In genomic region chr15:36394914-36395671, GRCm38 (mm10) we compare ENCODE assay signal across 19 mouse cellular contexts.
A peak's percentile ranks its signal among the peaks of the same experiment; 100 is the strongest.
DNase-seq lines count a peak whose midpoint lies in the region; ATAC-seq and TF ChIP-seq lines count a peak whose summit lies in the region.
"Had no signal": no experiment of that assay in that cellular context is flagged by ENCODE, and none has a peak within 500 bp of the region (broad histone marks: within the 10 kb centered on the region; RNA-seq: fewer than 3 reads in every experiment).

No protein-coding gene starts in this region.

- H3K4me2 ChIP-seq in liver, embryonic 16.5 days (ENCODE audit: low read depth, low read length), result no peak overlapping the region
- H3K4me2 ChIP-seq: forebrain, embryonic 13.5 days; heart, embryonic 12.5 days; hindbrain, embryonic 14.5 days had no signal

- intact Hi-C loops in left cerebral cortex, postnatal 14 days (cut with DNase I), result no loop called here

- ATAC-seq in liver, embryonic 16.5 days (ENCODE audit: low read depth), result peak; percentile 35; the same call in 1 of the 2 replicates
- peak; percentile 67 for ATAC-seq in granulocyte monocyte progenitor cell, adult 5-6 weeks (replicated peaks; ENCODE audit: poor library complexity, severe bottlenecking)
- ATAC-seq: forebrain, embryonic 13.5 days; forebrain, postnatal 0 days had no signal

- no peak overlapping the region for H3K27ac ChIP-seq in liver, embryonic 16.5 days (ENCODE audit: low read length)
- H3K27ac ChIP-seq: embryonic facial prominence, embryonic 10.5 days; forebrain, embryonic 13.5 days; gastrocnemius, adult 2 months; heart, adult 2 months; hindbrain, embryonic 10.5 days; hindbrain, embryonic 14.5 days had no signal

- no peak for TF ChIP-seq CTCF in C2C12 (IDR thresholded peaks at IDR 0.05; ENCODE audit: control insufficient read depth, insufficient read depth, insufficient read length)

- H3K27me3 ChIP-seq in liver, embryonic 16.5 days (ENCODE audit: control insufficient read depth, insufficient read depth, low read depth, low read length), result no peaks in the 10 kb centered on the region; the same call in 1 of the 2 replicates
- no peaks in the 10 kb centered on the region for H3K27me3 ChIP-seq in C2C12 (ENCODE audit: control insufficient read depth, insufficient read depth, insufficient read length)
- H3K27me3 ChIP-seq: forebrain, embryonic 13.5 days; heart, embryonic 12.5 days had no signal

- no peak for DNase-seq in liver
- no peak for DNase-seq in c-Kit-positive CD71-positive TER-119-positive erythroid progenitor cells, embryonic 14.5 days (ENCODE audit: low spot score)
- no peak for DNase-seq in left cerebral cortex, postnatal 14 days (ENCODE audit: low spot score in 2 of 2)
- DNase-seq: adrenal gland, postnatal 14 days; cerebellum, adult 18-20 months; cerebellum, adult 9-11 months; cerebellum, postnatal 36 days; forebrain, postnatal 0 days; gastrocnemius, adult 2 months; gastrocnemius, postnatal 36 days; heart, adult 2 months had no signal

- no peaks in the 10 kb centered on the region for H3K79me3 ChIP-seq in C2C12 (ENCODE audit: low read depth)

- no peaks in the 10 kb centered on the region for H3K9me3 ChIP-seq in liver, embryonic 16.5 days (replicated peaks; ENCODE audit: control insufficient read depth, low read length)
- H3K9me3 ChIP-seq: embryonic facial prominence, embryonic 10.5 days; forebrain, embryonic 13.5 days; hindbrain, embryonic 10.5 days had no signal

- H3ac ChIP-seq in C2C12 (ENCODE audit: control insufficient read depth, insufficient read length, low read depth), result no peak overlapping the region

- H3K4me1 ChIP-seq in liver, embryonic 16.5 days (ENCODE audit: control insufficient read depth, low read depth, low read length), result peaks cover 5% of the 10 kb centered on the region

- H3K79me2 ChIP-seq in C2C12 (ENCODE audit: control insufficient read depth, insufficient read depth), result no peaks in the 10 kb centered on the region

- no peaks in the 10 kb centered on the region for H3K36me3 ChIP-seq in liver, embryonic 16.5 days (ENCODE audit: control insufficient read depth, insufficient read depth)
- H3K36me3 ChIP-seq in C2C12 (ENCODE audit: control insufficient read depth, insufficient read depth), result no peaks in the 10 kb centered on the region
- H3K36me3 ChIP-seq: embryonic facial prominence, embryonic 10.5 days; heart, embryonic 12.5 days; hindbrain, embryonic 10.5 days had no signal

- H3K4me3 ChIP-seq in liver, embryonic 16.5 days (ENCODE audit: low read depth, low read length), result no peak overlapping the region
- H3K4me3 ChIP-seq in C2C12 (ENCODE audit: insufficient read depth, poor library complexity, severe bottlenecking), result no peak overlapping the region
- H3K4me3 ChIP-seq: embryonic facial prominence, embryonic 10.5 days; forebrain, embryonic 13.5 days; gastrocnemius, adult 2 months; heart, adult 2 months; heart, embryonic 12.5 days; hindbrain, embryonic 10.5 days had no signal

- WGBS in liver, embryonic 16.5 days (ENCODE audit: insufficient replicate concordance), result 67% methylated on average over 8 of the region's 8 CpGs

- no peak overlapping the region for H3K9ac ChIP-seq in liver, embryonic 16.5 days (ENCODE audit: low read depth, low read length)
- H3K9ac ChIP-seq: forebrain, embryonic 13.5 days; forebrain, postnatal 0 days; heart, embryonic 12.5 days; hindbrain, embryonic 14.5 days had no signal

TF ChIP-seq in C2C12, 6 proteins besides CTCF, POLR2A, EP300 and RAD21:
- TF ChIP-seq MYOG (IDR thresholded peaks at IDR 0.05; ENCODE audit: control insufficient read depth, extremely low read depth, insufficient read length) (no peak), USF1 (IDR thresholded peaks at IDR 0.05; ENCODE audit: low read depth) (no peak), MAX (IDR thresholded peaks at IDR 0.05) (no peak), FOSL1 (IDR thresholded peaks at IDR 0.05; ENCODE audit: insufficient read depth, low read length, poor library complexity, severe bottlenecking) (no peak), MYOD1 (IDR thresholded peaks at IDR 0.05; ENCODE audit: control insufficient read depth, insufficient read length, low read depth) (no peak), CEBPB (IDR thresholded peaks at IDR 0.05; ENCODE audit: low read depth) (peak; percentile 13)
